Mouse (Mus musculus) C2C12 (cell line): ENCODE data around the gene Nfix. TPM values are rescaled to one million over a fixed set of nuclear protein-coding genes. Genes with fewer than 3 reads are reported as not detected.

Experiments
- H3K27me3 ChIP-seq: one replicate; pipeline ENCODE4 v1.6.1; 2011; ENCODE audit not compliant: control insufficient read depth, insufficient read depth, insufficient read length
- H3K36me3 ChIP-seq: one replicate; pipeline ENCODE4 v1.6.1; 2011; ENCODE audit not compliant: control insufficient read depth, insufficient read depth
- H3K4me3 ChIP-seq: one replicate; pipeline ENCODE4 v1.5.1; 2011; ENCODE audit warnings: mild to moderate bottlenecking, control low read depth; ENCODE audit not compliant: poor library complexity, insufficient read depth, severe bottlenecking
- H3K79me2 ChIP-seq: one replicate; pipeline ENCODE4 v1.6.1; 2011; ENCODE audit not compliant: control insufficient read depth, insufficient read depth
- H3K79me3 ChIP-seq: one replicate; pipeline ENCODE4 v1.6.1; 2011; ENCODE audit warnings: low read depth, control low read depth
- H3ac ChIP-seq: one replicate; pipeline ENCODE3; 2011; ENCODE audit warnings: low read depth; ENCODE audit not compliant: control insufficient read depth, insufficient read length
- CEBPB ChIP-seq: IDR thresholded peaks from one replicate; pipeline ENCODE4 v1.6.1; 2011; ENCODE audit warnings: low read depth, mild to moderate bottlenecking, control low read depth, moderate library complexity
- CTCF ChIP-seq: IDR thresholded peaks from one replicate; pipeline ENCODE4 v1.5.1; 2011; ENCODE audit not compliant: control insufficient read depth, insufficient read depth, insufficient read length
- FOSL1 ChIP-seq: IDR thresholded peaks from one replicate; pipeline ENCODE4 v1.8.0; 2011; ENCODE audit warnings: mild to moderate bottlenecking, low read length; ENCODE audit not compliant: poor library complexity, insufficient read depth, severe bottlenecking
- MAX ChIP-seq: IDR thresholded peaks from one replicate; pipeline ENCODE4 v1.6.1; 2011; ENCODE audit warnings: mild to moderate bottlenecking, control low read depth
- MYOD1 ChIP-seq: IDR thresholded peaks from one replicate; pipeline ENCODE4 v1.6.1; 2011; ENCODE audit warnings: low read depth; ENCODE audit not compliant: control insufficient read depth, insufficient read length
- MYOG ChIP-seq: IDR thresholded peaks from one replicate; pipeline ENCODE4 v1.6.1; 2011; ENCODE audit not compliant: control insufficient read depth, insufficient read length; ENCODE audit errors: extremely low read depth
- USF1 ChIP-seq: IDR thresholded peaks from one replicate; pipeline ENCODE4 v1.6.1; 2011; ENCODE audit warnings: low read depth, mild to moderate bottlenecking, control low read depth, moderate library complexity
- polyA plus RNA-seq: library from polyadenylated mRNA; unstranded; fragments of >200 nt; fragmentation: generic; extraction: Trizol; gene quantifications from one replicate; pipeline ENCODE4 v1.2.1, GENCODE M21; 2012; ENCODE audit warnings: missing spikeins

Nfix gene
- polyA plus RNA-seq, 1 experiment: 50.7 TPM

- TF ChIP-seq CEBPB (no peak), CTCF (peak; percentile 5)
- Histone ChIP-seq H3ac (no peak overlapping the region), H3K4me3 (no peak overlapping the region), H3K27me3 (no peaks in the 10 kb centered on the region), H3K79me2 (no peaks in the 10 kb centered on the region), H3K36me3 (no peaks in the 10 kb centered on the region), H3K79me3 (no peaks in the 10 kb centered on the region)
These were observed 12.9 kb upstream of the Nfix start for GRCm38 (mm10) chr8:84813059-84813458.

GRCm38 (mm10) chr8:84811303-84811702 lies 11.2 kb upstream of the Nfix start:
- H3K36me3 ChIP-seq: no peaks in the 10 kb centered on the region
- H3ac ChIP-seq: peak overlapping the region; percentile 23
- H3K4me3 ChIP-seq: no peak overlapping the region
- no peak for TF ChIP-seq FOSL1
- TF ChIP-seq MYOG: no peak
- TF ChIP-seq MYOD1: no peak
- no peak for TF ChIP-seq USF1
- TF ChIP-seq CTCF: no peak
- TF ChIP-seq MAX: no peak
- no peak for TF ChIP-seq CEBPB
- no peaks in the 10 kb centered on the region for H3K27me3 ChIP-seq
- no peaks in the 10 kb centered on the region for H3K79me3 ChIP-seq
- no peaks in the 10 kb centered on the region for H3K79me2 ChIP-seq

- peak overlapping the region; percentile 23 for H3ac ChIP-seq
- TF ChIP-seq CTCF: peak; percentile 89
- no peak for TF ChIP-seq CEBPB
- H3K36me3 ChIP-seq: no peaks in the 10 kb centered on the region
- no peaks in the 10 kb centered on the region for H3K79me3 ChIP-seq
- no peaks in the 10 kb centered on the region for H3K79me2 ChIP-seq
- H3K4me3 ChIP-seq: no peak overlapping the region
- no peaks in the 10 kb centered on the region for H3K27me3 ChIP-seq
These were observed 10.8 kb upstream of the Nfix start for GRCm38 (mm10) chr8:84810896-84811295.

- H3K27me3 ChIP-seq: no peaks in the 10 kb centered on the region
- TF ChIP-seq MYOG (no peak), MYOD1 (no peak), CTCF (no peak), FOSL1 (no peak), MAX (no peak), CEBPB (no peak), USF1 (no peak)
- no peaks in the 10 kb centered on the region for H3K36me3 ChIP-seq
- no peak overlapping the region for H3ac ChIP-seq
- no peaks in the 10 kb centered on the region for H3K79me3 ChIP-seq
- no peak overlapping the region for H3K4me3 ChIP-seq
- H3K79me2 ChIP-seq: no peaks in the 10 kb centered on the region
These were observed 9.8 kb upstream of the Nfix start for GRCm38 (mm10) chr8:84809941-84810280.

- Histone ChIP-seq H3K27me3 (no peaks in the 10 kb centered on the region), H3ac (no peak overlapping the region), H3K36me3 (no peaks in the 10 kb centered on the region), H3K79me3 (no peaks in the 10 kb centered on the region), H3K4me3 (no peak overlapping the region), H3K79me2 (no peaks in the 10 kb centered on the region)
- TF ChIP-seq USF1 (no peak), CTCF (no peak)
These were observed 9.2 kb upstream of the Nfix start for GRCm38 (mm10) chr8:84809109-84809940.

- H3K79me3 ChIP-seq: no peaks in the 10 kb centered on the region
These were observed 5.9 kb upstream of the Nfix start for GRCm38 (mm10) chr8:84806031-84806430.

More at GRCm38 (mm10) chr8:84806031-84806430, 5.9 kb upstream of the Nfix start:
- TF ChIP-seq MAX (no peak), USF1 (no peak), MYOD1 (no peak), MYOG (no peak), FOSL1 (no peak), CEBPB (no peak), CTCF (no peak)
- no peak overlapping the region for H3K4me3 ChIP-seq
- H3K27me3 ChIP-seq: no peaks in the 10 kb centered on the region
- no peaks in the 10 kb centered on the region for H3K36me3 ChIP-seq
- H3K79me2 ChIP-seq: no peaks in the 10 kb centered on the region
- no peak overlapping the region for H3ac ChIP-seq
